Comparison of ENCODE assay signal across 1 mouse cellular context in the genomic region with DNA sequence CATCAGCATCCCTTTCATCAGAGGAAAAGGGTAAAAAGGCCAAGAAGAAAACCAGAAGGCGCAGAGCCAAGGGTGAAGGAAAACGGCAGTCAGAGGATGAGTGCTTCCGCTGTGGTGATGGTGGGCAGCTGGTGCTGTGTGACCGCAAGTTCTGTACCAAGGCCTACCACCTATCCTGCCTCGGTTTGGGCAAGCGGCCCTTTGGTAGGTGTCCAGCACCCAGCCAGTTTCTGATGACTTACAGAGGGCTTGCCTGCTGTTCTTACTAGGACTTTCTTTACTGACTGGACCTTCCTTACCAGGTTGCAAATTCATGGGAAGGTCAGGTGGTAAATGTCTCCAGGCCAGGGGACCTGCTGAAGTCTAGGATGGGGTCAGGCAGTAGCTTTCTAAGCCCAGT.
TF ChIP-seq lines count a peak whose summit lies in the region.

No protein-coding gene starts in this region.

TF ChIP-seq in MEL, 35 proteins besides CTCF, POLR2A, EP300 and RAD21:
- TF ChIP-seq ZMIZ1 (IDR thresholded peaks at IDR 0.05; ENCODE audit: low read depth, low read length): 0 out of 2 replicates have a peak, but pooled peaks have one; percentile 14
- no peak for TF ChIP-seq BHLHE40 (IDR thresholded peaks at IDR 0.05; ENCODE audit: borderline replicate concordance, low read depth, low read length)
